Mouse (Mus musculus) cortical plate, adult 2 months (tissue): Measurements from ENCODE around the gene Gm12169.

Experiments used
- CTCF ChIP-seq: fragments of 200-500 bp; IDR thresholded peaks from 2 replicates; pipeline ENCODE4 v1.5.1; 2011; ENCODE audit warnings: mild to moderate bottlenecking, control low read depth, low read length; ENCODE audit not compliant: insufficient read depth; ENCODE audit errors: extremely low read depth
- POLR2A ChIP-seq: fragments of 200-500 bp; IDR thresholded peaks from 2 replicates; pipeline ENCODE4 v1.6.1; 2011; ENCODE audit warnings: mild to moderate bottlenecking, low read length, control low read depth; ENCODE audit not compliant: insufficient read depth; ENCODE audit errors: extremely low read depth

DNA sequence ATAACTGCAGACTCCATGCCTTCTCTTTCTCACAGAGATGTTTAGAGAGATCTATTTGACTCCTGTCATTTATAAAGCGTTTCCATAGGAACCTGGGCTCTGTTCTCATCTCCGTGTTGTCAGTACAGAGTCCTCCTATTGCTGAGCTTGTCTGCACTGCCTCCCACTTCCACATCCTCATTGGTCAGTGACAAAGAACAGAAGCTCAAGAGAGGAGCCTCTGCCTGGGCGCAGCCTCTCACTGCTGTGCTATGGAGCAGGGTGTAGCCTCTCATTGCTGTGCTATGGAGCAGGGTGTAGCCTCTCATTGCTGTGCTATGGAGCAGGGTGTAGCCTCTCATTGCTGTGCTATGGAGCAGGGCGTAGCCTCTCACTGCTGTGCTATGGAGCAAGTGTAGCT is 25.7 kb downstream of the Gm12169 start:
- TF ChIP-seq CTCF (no peak), POLR2A (no peak)
